Mouse (Mus musculus): ENCODE measurements around the gene Ddost.

- TF ChIP-seq CTCF (IDR thresholded peaks at IDR 0.05; ENCODE audit: low read depth): peak; percentile 100
- TF ChIP-seq EP300 (IDR thresholded peaks at IDR 0.05; ENCODE audit: low read depth): no peak
These were observed 15.0 kb downstream of the Ddost start for GRCm38 (mm10) chr4:138319508-138319907.
